ENCODE assay signal across 18 mouse cellular contexts in genomic region chr10:72352810-72353209, GRCm38 (mm10).
"Had no signal": no experiment of that assay in that cellular context is flagged by ENCODE, and none has a peak within 500 bp of the region (broad histone marks: within the 10 kb centered on the region; RNA-seq: fewer than 3 reads in every experiment).

No protein-coding gene starts in this region.

- DNase-seq: heart, postnatal 10 days; heart, postnatal 14 days; heart, postnatal 36 days; heart, postnatal 4 days; kidney, adult 11 months; kidney, adult 18-20 months; kidney, adult 2 months; kidney, adult 8-10 months; kidney, adult 9 months; kidney, postnatal 10 days; kidney, postnatal 14 days; kidney, postnatal 25 days; kidney, postnatal 36 days; kidney, postnatal 4 days; layer of hippocampus, postnatal 36 days had no signal

- ATAC-seq: hindbrain, embryonic 16.5 days; hindbrain, postnatal 0 days; intestine, postnatal 0 days had no signal
